Mouse (Mus musculus): Measurements from ENCODE around the gene Ugt1a7c.
A peak's percentile ranks its signal among the peaks of the same experiment; 100 is the strongest.

Gene Ugt1a7c

GRCm38 (mm10) chr1:88200456-88200855 is 105.6 kb downstream of the Ugt1a7c start, which contains the start of gene Ugt1a2:
Gene Ugt1a2 (plus strand): TSS chr1:88200601.
- peak; percentile 70 for DNase-seq

- peak; percentile 98 for DNase-seq
These were observed 110.5 kb downstream of the Ugt1a7c start, which contains the start of gene Dnajb3 for GRCm38 (mm10) chr1:88205294-88205922. Gene Dnajb3 (minus strand): TSS chr1:88205782.

GRCm38 (mm10) chr1:88206843-88207479 is 112.1 kb downstream of the Ugt1a7c start:
- DNase-seq, result peak; percentile 19

- peak; percentile 92 for DNase-seq
These were observed 117.0 kb downstream of the Ugt1a7c start, which contains the start of gene Ugt1a1 for GRCm38 (mm10) chr1:88211812-88212211. Gene Ugt1a1 (plus strand): TSS chr1:88211959.

- DNase-seq, result peak; percentile 89
These were observed 117.6 kb downstream of the Ugt1a7c start for GRCm38 (mm10) chr1:88212341-88213045.

- DNase-seq, result no peak
These were observed 118.2 kb downstream of the Ugt1a7c start for GRCm38 (mm10) chr1:88213061-88213460.

- peak; percentile 93 for DNase-seq
These were observed 119.1 kb downstream of the Ugt1a7c start for GRCm38 (mm10) chr1:88213766-88214461.

GRCm38 (mm10) chr1:88214462-88214952 is 119.6 kb downstream of the Ugt1a7c start:
- peak; percentile 93 for DNase-seq

- DNase-seq, result peak; percentile 92
These were observed 120.9 kb downstream of the Ugt1a7c start for GRCm38 (mm10) chr1:88215466-88216380.

- peak; percentile 90 for DNase-seq
These were observed 121.7 kb downstream of the Ugt1a7c start for GRCm38 (mm10) chr1:88216551-88216950.

- peak; percentile 91 for DNase-seq
These were observed 122.3 kb downstream of the Ugt1a7c start for GRCm38 (mm10) chr1:88217144-88217543.

- peak; percentile 90 for DNase-seq
These were observed 122.7 kb downstream of the Ugt1a7c start for GRCm38 (mm10) chr1:88217576-88217975.

GRCm38 (mm10) chr1:88218051-88218450 is 123.2 kb downstream of the Ugt1a7c start:
- DNase-seq, result peak; percentile 94

- peak; percentile 82 for DNase-seq
These were observed 123.7 kb downstream of the Ugt1a7c start for GRCm38 (mm10) chr1:88218591-88218990.

GRCm38 (mm10) chr1:88219054-88219453 is 124.2 kb downstream of the Ugt1a7c start:
- peak; percentile 86 for DNase-seq

- peak; percentile 92 for DNase-seq
These were observed 125.5 kb downstream of the Ugt1a7c start for GRCm38 (mm10) chr1:88220336-88220735.

GRCm38 (mm10) chr1:88222216-88222615 is 127.4 kb downstream of the Ugt1a7c start:
- peak; percentile 4 for DNase-seq

GRCm38 (mm10) chr1:88223011-88223515 is 128.2 kb downstream of the Ugt1a7c start:
- DNase-seq, result peak; percentile 94

GRCm38 (mm10) chr1:88223591-88223990 is 128.7 kb downstream of the Ugt1a7c start:
- peak; percentile 93 for DNase-seq

- DNase-seq, result peak; percentile 93
These were observed 129.3 kb downstream of the Ugt1a7c start for GRCm38 (mm10) chr1:88224029-88224776.

- DNase-seq, result peak; percentile 92
These were observed 130.4 kb downstream of the Ugt1a7c start for GRCm38 (mm10) chr1:88225301-88225700.

All from heart, adult 11 months (tissue).